7 mouse cellular contexts compared by ENCODE assay signal in genomic region chr6:65778861-65779688, GRCm38 (mm10). TPM values are rescaled to one million over a fixed set of nuclear protein-coding genes. Genes with fewer than 3 reads are reported as not detected.
DNase-seq lines count a peak whose midpoint lies in the region; ATAC-seq and TF ChIP-seq lines count a peak whose summit lies in the region.

Prdm5 (plus strand) TSS chr6:65778988.

- peak within 1 kb of the TSS; percentile 69 for H3K4me3 ChIP-seq in intestine, embryonic 15.5 days (replicated peaks)
- peak within 1 kb of the TSS; percentile 61 for H3K4me3 ChIP-seq in small intestine, adult 2 months (ENCODE audit: low read depth, low read length)

- intact Hi-C loops in left cerebral cortex, postnatal 36 days (cut with DNase I) = no loop called here

- no peak for TF ChIP-seq POLR2A in small intestine, adult 2 months (IDR thresholded peaks at IDR 0.05; ENCODE audit: low read depth, low read length)

- peak within 1 kb of the TSS; percentile 81 for H3K9ac ChIP-seq in intestine, embryonic 15.5 days

- WGBS in intestine, embryonic 15.5 days = 4% methylated on average over 56 of the region's 56 CpGs
- 6% methylated on average over 56 of the region's 56 CpGs for WGBS in small intestine, adult 2 months

- DNase-seq in adrenal gland, postnatal 25 days = peak; percentile 81
- DNase-seq in embryo, embryonic 11 days = peak; percentile 86
- peak; percentile 58 to 75 for DNase-seq in gastrocnemius, postnatal 4 days (ENCODE audit: low spot score in 2 of 2)
- DNase-seq in left cerebral cortex, postnatal 36 days (ENCODE audit: low spot score in 2 of 2) = peak; percentile 32 to 53
- peak; percentile 61 for DNase-seq in mesoderm, embryonic 11.5 days (ENCODE audit: low read depth, low spot score)

- peak within 1 kb of the TSS; percentile 88 for H3K4me2 ChIP-seq in intestine, embryonic 15.5 days (replicated peaks)

- no peaks in the 10 kb centered on the region for H3K27me3 ChIP-seq in intestine, embryonic 15.5 days (replicated peaks)
- H3K27me3 ChIP-seq in small intestine, adult 2 months (ENCODE audit: control insufficient read depth, insufficient read depth, low read length) = no peaks in the 10 kb centered on the region; the same call in 1 of the 2 replicates

- H3K9me3 ChIP-seq in intestine, embryonic 15.5 days = no peaks in the 10 kb centered on the region

- 0 out of 2 replicates have a peak, but pooled peaks cover 2% of the 10 kb centered on the region for H3K4me1 ChIP-seq in intestine, embryonic 15.5 days (replicated peaks)
- H3K4me1 ChIP-seq in small intestine, adult 2 months (ENCODE audit: control insufficient read depth, insufficient read depth, insufficient read length, low read length) = no peaks in the 10 kb centered on the region; the same call in none of the 2 replicates

- peak within 1 kb of the TSS; percentile 76 for H3K27ac ChIP-seq in intestine, embryonic 15.5 days
- H3K27ac ChIP-seq in small intestine, adult 2 months (ENCODE audit: insufficient read depth, low read depth, low read length) = no peak within 1 kb of the TSS

- peak; percentile 97 for ATAC-seq in intestine, embryonic 15.5 days

- H3K36me3 ChIP-seq in intestine, embryonic 15.5 days = no peaks in the 10 kb centered on the region
- H3K36me3 ChIP-seq in small intestine, adult 2 months (ENCODE audit: control insufficient read depth, insufficient read depth, low read length) = no peaks in the 10 kb centered on the region

- TF ChIP-seq CTCF in small intestine, adult 2 months (IDR thresholded peaks at IDR 0.05; ENCODE audit: extremely low read depth, insufficient read length, insufficient replicate concordance, low read depth, low read length) = no peak

RNA-seq across cellular contexts. Expression of gene Prdm5, which starts in this region (rescaled TPM):
- 19.9 and 22.7 TPM in 2 replicates for total RNA-seq in adrenal gland, postnatal 25 days (2021)
- 10 to 100 TPM; 16.1 to 19.3 TPM for total RNA-seq in gastrocnemius, postnatal 4 days (2021)
- 11.8 and 12.5 TPM in 2 replicates for polyA plus RNA-seq in intestine, embryonic 15.5 days (2015; fragmentation: Nextera tagmentation; extraction: Ambion mirVana)
- total RNA-seq in left cerebral cortex, postnatal 36 days (2021) = 1 to 10 TPM; 3.9 to 4.8 TPM
- 0.13 and 0.33 TPM in 2 replicates for polyA plus RNA-seq in small intestine, adult 2 months (2012; rRNA removed)
